Comparison of ENCODE assay signal across 10 mouse cellular contexts in the genomic region with DNA sequence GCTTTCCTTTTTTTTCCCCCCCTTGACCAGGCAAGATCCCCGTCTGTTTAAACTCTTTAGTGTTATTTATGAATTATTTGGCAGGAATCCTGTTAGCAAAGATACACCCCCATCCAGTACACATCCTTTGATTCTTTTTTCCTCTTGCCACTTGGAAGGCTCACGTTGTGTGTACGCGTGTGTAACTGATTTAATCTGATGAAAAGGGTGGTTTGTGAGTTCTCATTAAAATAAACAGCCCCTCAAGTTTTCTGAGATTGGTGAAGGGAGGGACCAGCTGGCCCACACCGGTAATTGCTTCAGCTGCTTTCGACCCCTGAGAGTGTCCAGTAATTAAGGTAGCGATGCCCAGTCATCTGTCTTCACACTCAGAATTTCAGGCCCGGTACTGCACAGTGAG.
A peak's percentile ranks its signal among the peaks of the same experiment; 100 is the strongest.
DNase-seq lines count a peak whose midpoint lies in the region; ATAC-seq and TF ChIP-seq lines count a peak whose summit lies in the region.
"Had no signal": no experiment of that assay in that cellular context is flagged by ENCODE, and none has a peak within 500 bp of the region (broad histone marks: within the 10 kb centered on the region; RNA-seq: fewer than 3 reads in every experiment).

No protein-coding gene starts in this region.

- H3K36me3 ChIP-seq in heart, embryonic 15.5 days = no peaks in the 10 kb centered on the region
- no peaks in the 10 kb centered on the region for H3K36me3 ChIP-seq in lung, postnatal 0 days (ENCODE audit: insufficient read depth, low read length)
- H3K36me3 ChIP-seq in forebrain, embryonic 13.5 days (ENCODE audit: poor library complexity, severe bottlenecking) = no peaks in the 10 kb centered on the region
- no peaks in the 10 kb centered on the region for H3K36me3 ChIP-seq in stomach, embryonic 14.5 days (ENCODE audit: control insufficient read depth, insufficient read depth, low read length)
- H3K36me3 ChIP-seq: embryonic facial prominence, embryonic 13.5 days; limb, embryonic 15.5 days had no signal

- H3K4me2 ChIP-seq in heart, embryonic 15.5 days = peak overlapping the region; percentile 45; the same call in 1 of the 2 replicates
- peak overlapping the region; percentile 18; the same call in 1 of the 2 replicates for H3K4me2 ChIP-seq in lung, postnatal 0 days (replicated peaks; ENCODE audit: low read depth, low read length)
- no peak overlapping the region for H3K4me2 ChIP-seq in forebrain, embryonic 13.5 days
- peak overlapping the region; percentile 14; the same call in 1 of the 2 replicates for H3K4me2 ChIP-seq in stomach, embryonic 14.5 days (replicated peaks; ENCODE audit: low read depth, low read length)
- H3K4me2 ChIP-seq: embryonic facial prominence, embryonic 13.5 days; limb, embryonic 15.5 days had no signal

- peak; percentile 4; the same call in 1 of the 2 replicates for ATAC-seq in heart, embryonic 15.5 days (replicated peaks; ENCODE audit: insufficient number of reproducible peaks, insufficient read depth, low FRiP score, low read depth)
- ATAC-seq in lung, postnatal 0 days = peak; percentile 39
- ATAC-seq in forebrain, embryonic 13.5 days = peak; percentile 38; the same call in 1 of the 2 replicates
- ATAC-seq in stomach, embryonic 14.5 days (ENCODE audit: insufficient number of reproducible peaks, insufficient read depth, low FRiP score, low read depth) = no peak

- TF ChIP-seq CTCF in lung, postnatal 0 days (IDR thresholded peaks at IDR 0.05) = no peak

- no peak overlapping the region for H3K4me3 ChIP-seq in heart, embryonic 15.5 days
- H3K4me3 ChIP-seq in lung, postnatal 0 days (ENCODE audit: low read depth, low read length) = no peak overlapping the region
- H3K4me3 ChIP-seq in forebrain, embryonic 13.5 days = no peak overlapping the region
- no peak overlapping the region for H3K4me3 ChIP-seq in stomach, embryonic 14.5 days (ENCODE audit: low read depth, low read length)
- H3K4me3 ChIP-seq: embryonic facial prominence, embryonic 13.5 days; limb, embryonic 15.5 days had no signal

- H3K27ac ChIP-seq in heart, embryonic 15.5 days = no peak overlapping the region
- no peak overlapping the region for H3K27ac ChIP-seq in lung, postnatal 0 days (ENCODE audit: low read length)
- H3K27ac ChIP-seq in forebrain, embryonic 13.5 days = peak overlapping the region; percentile 48; the same call in 1 of the 2 replicates
- H3K27ac ChIP-seq in stomach, embryonic 14.5 days (ENCODE audit: low read length) = no peak overlapping the region
- H3K27ac ChIP-seq: embryonic facial prominence, embryonic 13.5 days; limb, embryonic 15.5 days had no signal

- peaks cover 14% of the 10 kb centered on the region; the same call in 1 of the 2 replicates for H3K27me3 ChIP-seq in heart, embryonic 15.5 days
- H3K27me3 ChIP-seq in lung, postnatal 0 days (replicated peaks; ENCODE audit: insufficient read depth, low read length) = no peaks in the 10 kb centered on the region
- H3K27me3 ChIP-seq in forebrain, embryonic 13.5 days = no peaks in the 10 kb centered on the region
- H3K27me3 ChIP-seq in stomach, embryonic 14.5 days (ENCODE audit: control insufficient read depth, insufficient read depth, low read length) = no peaks in the 10 kb centered on the region
- H3K27me3 ChIP-seq: embryonic facial prominence, embryonic 13.5 days; limb, embryonic 15.5 days had no signal

- DNase-seq in heart, adult 9 months (ENCODE audit: low spot score in 2 of 2) = no peak
- no peak for DNase-seq in lung, postnatal 0 days (ENCODE audit: low spot score)
- no peak for DNase-seq in lung, postnatal 36 days
- DNase-seq in urinary bladder, postnatal 14 days (ENCODE audit: low spot score) = no peak
- DNase-seq: cerebellum, postnatal 25 days had no signal

- no peak overlapping the region for H3K9ac ChIP-seq in heart, embryonic 15.5 days
- no peak overlapping the region for H3K9ac ChIP-seq in lung, postnatal 0 days (replicated peaks; ENCODE audit: low read depth)
- no peak overlapping the region for H3K9ac ChIP-seq in forebrain, embryonic 13.5 days
- no peak overlapping the region for H3K9ac ChIP-seq in stomach, embryonic 14.5 days (replicated peaks; ENCODE audit: low read depth, low read length)
- H3K9ac ChIP-seq: embryonic facial prominence, embryonic 13.5 days; limb, embryonic 15.5 days had no signal

- 49% methylated on average over 8 of the region's 8 CpGs for WGBS in heart, embryonic 15.5 days
- WGBS in lung, postnatal 0 days = 36% methylated on average over 8 of the region's 8 CpGs
- 39% methylated on average over 8 of the region's 8 CpGs for WGBS in forebrain, embryonic 13.5 days
- WGBS in stomach, embryonic 14.5 days = 38% methylated on average over 8 of the region's 8 CpGs

- peaks cover 8% of the 10 kb centered on the region for H3K4me1 ChIP-seq in heart, embryonic 15.5 days (replicated peaks)
- H3K4me1 ChIP-seq in lung, postnatal 0 days (ENCODE audit: insufficient read depth, low read depth, low read length) = no peaks in the 10 kb centered on the region; the same call in 1 of the 2 replicates
- H3K4me1 ChIP-seq in forebrain, embryonic 13.5 days = peaks cover 20% of the 10 kb centered on the region
- peaks cover 5% of the 10 kb centered on the region; the same call in 1 of the 2 replicates for H3K4me1 ChIP-seq in stomach, embryonic 14.5 days (ENCODE audit: control insufficient read depth, insufficient read depth, low read length)

- no peak for TF ChIP-seq EP300 in lung, postnatal 0 days (IDR thresholded peaks at IDR 0.05)

- no peaks in the 10 kb centered on the region for H3K9me3 ChIP-seq in heart, embryonic 15.5 days (replicated peaks)
- H3K9me3 ChIP-seq in lung, postnatal 0 days (ENCODE audit: low read length) = no peaks in the 10 kb centered on the region
- no peaks in the 10 kb centered on the region for H3K9me3 ChIP-seq in forebrain, embryonic 13.5 days (replicated peaks)
- H3K9me3 ChIP-seq in stomach, embryonic 14.5 days (ENCODE audit: control insufficient read depth, low read depth, low read length) = no peaks in the 10 kb centered on the region
- H3K9me3 ChIP-seq: embryonic facial prominence, embryonic 13.5 days; limb, embryonic 15.5 days had no signal
